Mouse (Mus musculus): ENCODE data around the gene Nefh. TPM values are rescaled to one million over a fixed set of nuclear protein-coding genes. Genes with fewer than 3 reads are reported as not detected.
A peak's percentile ranks its signal among the peaks of the same experiment; 100 is the strongest.

Nefh gene
- polyA plus RNA-seq, 1 experiment, result 2.2 TPM

DNA sequence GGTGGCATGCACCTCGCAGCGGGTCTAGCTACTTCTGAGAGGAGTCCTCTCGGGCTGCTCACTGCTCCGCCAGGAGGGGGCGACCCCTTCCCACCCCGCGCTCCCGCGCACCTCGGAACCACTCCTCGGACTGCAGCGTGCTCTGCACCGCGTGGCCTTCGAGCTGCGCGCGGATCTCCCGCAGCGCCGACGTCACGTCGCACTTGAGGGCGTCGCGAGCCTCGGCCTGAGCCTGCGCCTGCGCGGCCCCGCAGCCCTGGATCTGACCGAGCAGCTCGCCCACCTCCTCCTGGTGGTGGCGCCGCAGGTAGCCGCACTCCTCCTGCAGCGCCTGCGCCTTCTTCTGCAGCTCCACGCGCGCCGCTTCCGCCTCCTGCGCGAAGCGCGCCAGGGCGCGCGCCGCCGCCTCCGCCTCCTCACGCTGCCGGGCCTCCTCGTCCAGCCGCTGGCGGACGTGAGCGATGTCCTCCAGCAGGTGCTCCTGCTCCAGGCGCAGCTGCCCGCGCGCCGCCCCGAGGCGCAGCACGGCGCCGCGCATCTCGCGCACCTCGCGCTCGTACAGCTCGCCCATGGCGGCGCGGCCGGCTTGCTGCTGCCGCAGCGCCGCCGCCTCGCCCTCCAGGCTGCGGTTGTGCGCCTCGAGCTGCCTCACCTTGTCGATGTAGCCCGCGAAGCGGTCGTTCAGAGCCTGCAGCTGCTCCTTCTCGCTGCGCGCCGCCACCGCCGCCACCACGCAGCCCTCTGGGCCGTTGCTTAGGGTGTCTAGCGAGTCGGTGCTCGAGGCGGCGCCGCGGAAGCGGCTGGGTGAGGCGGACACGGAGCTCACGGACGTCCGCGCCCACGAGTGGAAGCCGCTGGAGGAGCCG is 684 bp downstream of the Nefh start:
- peaks cover 2% of the 10 kb centered on the region for H3K4me1 ChIP-seq (ENCODE audit: control insufficient read depth, insufficient read depth, low read length)
- TF ChIP-seq CTCF (IDR thresholded peaks at IDR 0.05; ENCODE audit: low read depth, low read length), result peak; percentile 50
- no peak for TF ChIP-seq EP300 (IDR thresholded peaks at IDR 0.05; ENCODE audit: insufficient read depth, low read depth, low read length)
- peaks cover 14% of the 10 kb centered on the region for H3K27me3 ChIP-seq (ENCODE audit: control insufficient read depth, insufficient read depth, low read length, poor library complexity, severe bottlenecking)
- H3K4me3 ChIP-seq (ENCODE audit: low read depth, low read length), result peak overlapping the region; percentile 53
- H3K9me3 ChIP-seq (replicated peaks; ENCODE audit: control insufficient read depth, insufficient read depth, low read length, poor library complexity, severe bottlenecking), result no peaks in the 10 kb centered on the region
- no peak overlapping the region for H3K27ac ChIP-seq (ENCODE audit: insufficient read depth, low read length)
- peak overlapping the region; percentile 88 for H3K9ac ChIP-seq (ENCODE audit: low read depth, poor library complexity, severe bottlenecking)
- no peaks in the 10 kb centered on the region for H3K36me3 ChIP-seq (ENCODE audit: control insufficient read depth, insufficient read depth, low read length, poor library complexity, severe bottlenecking)

DNA sequence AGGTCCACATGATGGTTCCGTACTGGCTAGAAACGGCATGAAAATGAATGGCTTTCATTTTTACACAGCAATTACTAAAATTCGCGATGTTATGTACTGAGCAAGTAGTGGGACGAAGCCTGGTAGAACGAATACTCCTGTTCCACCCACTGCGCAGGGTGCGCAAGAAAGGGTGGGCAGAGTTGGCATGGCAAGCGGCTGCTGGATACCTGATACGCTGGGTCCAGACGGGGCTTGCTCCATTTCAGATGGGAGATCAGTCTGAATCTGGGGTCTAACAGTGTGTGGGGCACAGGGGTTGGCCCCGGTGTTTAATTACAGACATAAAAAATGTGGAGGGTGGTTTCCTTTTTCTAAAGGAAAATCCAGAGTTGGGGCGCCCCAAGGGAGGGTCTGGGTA is 1.3 kb downstream of the Nefh start:
- Histone ChIP-seq H3K4me3 (ENCODE audit: low read depth, low read length) (peak overlapping the region; percentile 53; the same call in 1 of the 2 replicates), H3K27me3 (ENCODE audit: control insufficient read depth, insufficient read depth, low read length, poor library complexity, severe bottlenecking) (peaks cover 14% of the 10 kb centered on the region), H3K27ac (ENCODE audit: insufficient read depth, low read length) (no peak overlapping the region), H3K9me3 (replicated peaks; ENCODE audit: control insufficient read depth, insufficient read depth, low read length, poor library complexity, severe bottlenecking) (no peaks in the 10 kb centered on the region), H3K9ac (ENCODE audit: low read depth, poor library complexity, severe bottlenecking) (no peak overlapping the region), H3K36me3 (ENCODE audit: control insufficient read depth, insufficient read depth, low read length, poor library complexity, severe bottlenecking) (no peaks in the 10 kb centered on the region), H3K4me1 (ENCODE audit: control insufficient read depth, insufficient read depth, low read length) (peaks cover 2% of the 10 kb centered on the region)
- TF ChIP-seq POLR2A (IDR thresholded peaks at IDR 0.05; ENCODE audit: insufficient read depth, low read length), result no peak
- TF ChIP-seq CTCF (IDR thresholded peaks at IDR 0.05; ENCODE audit: low read depth, low read length), result no peak
- no peak for TF ChIP-seq EP300 (IDR thresholded peaks at IDR 0.05; ENCODE audit: insufficient read depth, low read depth, low read length)

DNA sequence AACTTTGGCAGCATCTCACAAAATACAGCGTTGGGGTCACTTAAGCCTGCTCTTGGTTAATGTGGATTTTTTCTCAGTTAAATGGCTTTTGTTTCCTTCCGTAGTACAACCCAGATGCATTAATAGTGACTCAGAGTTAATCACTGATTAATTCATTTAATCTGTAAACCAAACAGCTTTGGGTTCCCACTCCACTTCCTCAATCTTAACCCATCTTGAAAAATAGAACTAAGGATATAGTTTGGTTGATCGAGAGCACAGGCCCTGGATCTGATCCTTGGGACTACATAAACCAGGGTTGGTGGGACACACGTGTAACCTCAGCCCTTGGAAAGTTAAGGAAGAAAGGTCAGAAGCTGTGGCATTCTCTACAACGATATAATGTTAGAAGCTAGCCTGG is 11.6 kb downstream of the Nefh start:
- no peaks in the 10 kb centered on the region for H3K9me3 ChIP-seq (replicated peaks; ENCODE audit: control insufficient read depth, insufficient read depth, low read length, poor library complexity, severe bottlenecking)
- no peaks in the 10 kb centered on the region for H3K36me3 ChIP-seq (ENCODE audit: control insufficient read depth, insufficient read depth, low read length, poor library complexity, severe bottlenecking)
- no peaks in the 10 kb centered on the region for H3K27me3 ChIP-seq (ENCODE audit: control insufficient read depth, insufficient read depth, low read length, poor library complexity, severe bottlenecking)
- no peak overlapping the region for H3K4me3 ChIP-seq (ENCODE audit: low read depth, low read length)
- no peak overlapping the region for H3K9ac ChIP-seq (ENCODE audit: low read depth, poor library complexity, severe bottlenecking)
- H3K27ac ChIP-seq (ENCODE audit: insufficient read depth, low read length), result no peak overlapping the region
- TF ChIP-seq CTCF (IDR thresholded peaks at IDR 0.05; ENCODE audit: low read depth, low read length) (no peak), POLR2A (IDR thresholded peaks at IDR 0.05; ENCODE audit: insufficient read depth, low read length) (no peak), EP300 (IDR thresholded peaks at IDR 0.05; ENCODE audit: insufficient read depth, low read depth, low read length) (no peak)
- no peaks in the 10 kb centered on the region for H3K4me1 ChIP-seq (ENCODE audit: control insufficient read depth, insufficient read depth, low read length)

DNA sequence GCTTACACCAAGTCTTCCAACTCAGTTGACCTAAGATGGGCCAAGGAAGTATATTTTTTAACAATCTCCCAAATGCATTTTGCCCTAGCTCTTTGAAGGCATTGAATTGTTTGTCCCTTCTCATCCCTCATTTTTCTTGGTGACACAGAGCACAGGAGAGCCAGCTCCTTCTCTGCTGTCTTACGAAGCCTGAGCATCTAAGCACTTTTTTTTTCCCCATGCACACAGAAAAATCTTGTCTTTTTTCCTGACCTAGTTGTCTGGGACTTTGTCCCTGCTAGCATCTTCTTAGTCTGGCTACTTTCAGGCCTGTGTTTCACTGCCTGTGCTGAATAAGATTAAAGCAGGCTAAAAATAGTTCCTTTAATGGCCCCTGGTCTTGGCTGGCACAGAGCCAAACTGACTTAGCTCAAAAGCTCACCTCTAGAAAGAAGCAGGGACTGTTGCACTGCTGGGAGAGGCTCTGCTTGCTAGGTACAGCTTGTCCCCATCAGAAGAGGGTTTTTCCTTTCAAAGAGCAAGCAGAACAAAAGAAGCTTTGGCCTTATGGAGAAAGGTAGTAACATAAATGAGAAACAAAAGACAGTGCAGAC is 16.8 kb downstream of the Nefh start:
- Histone ChIP-seq H3K9ac (ENCODE audit: low read depth, poor library complexity, severe bottlenecking) (no peak overlapping the region), H3K4me3 (ENCODE audit: low read depth, low read length) (no peak overlapping the region), H3K4me1 (ENCODE audit: control insufficient read depth, insufficient read depth, low read length) (no peaks in the 10 kb centered on the region), H3K9me3 (replicated peaks; ENCODE audit: control insufficient read depth, insufficient read depth, low read length, poor library complexity, severe bottlenecking) (no peaks in the 10 kb centered on the region), H3K27me3 (ENCODE audit: control insufficient read depth, insufficient read depth, low read length, poor library complexity, severe bottlenecking) (no peaks in the 10 kb centered on the region), H3K27ac (ENCODE audit: insufficient read depth, low read length) (no peak overlapping the region), H3K36me3 (ENCODE audit: control insufficient read depth, insufficient read depth, low read length, poor library complexity, severe bottlenecking) (peaks cover 21% of the 10 kb centered on the region; the same call in 1 of the 2 replicates)
- TF ChIP-seq CTCF (IDR thresholded peaks at IDR 0.05; ENCODE audit: low read depth, low read length) (no peak), POLR2A (IDR thresholded peaks at IDR 0.05; ENCODE audit: insufficient read depth, low read length) (no peak), EP300 (IDR thresholded peaks at IDR 0.05; ENCODE audit: insufficient read depth, low read depth, low read length) (no peak)

DNA sequence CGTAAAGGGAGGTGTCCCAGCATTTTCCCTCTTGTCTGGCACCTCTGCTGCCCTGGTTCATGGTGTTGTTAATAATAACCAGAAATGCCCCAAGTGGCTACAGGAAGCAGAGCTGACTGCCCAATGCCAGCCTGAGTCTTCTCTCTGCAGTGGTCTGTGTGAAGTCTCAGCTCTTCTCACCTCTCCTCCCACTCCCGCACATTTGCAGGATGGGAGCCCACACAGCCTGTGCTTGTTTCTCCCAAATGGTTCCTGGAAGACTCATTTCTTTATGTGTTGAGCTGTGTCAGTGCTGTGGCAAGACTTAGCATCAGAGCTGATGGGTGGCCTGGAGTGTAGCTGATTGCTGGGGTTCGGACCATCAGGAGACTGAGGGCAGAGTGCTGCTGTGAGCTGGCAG is 20.6 kb downstream of the Nefh start:
- no peaks in the 10 kb centered on the region for H3K9me3 ChIP-seq (replicated peaks; ENCODE audit: control insufficient read depth, insufficient read depth, low read length, poor library complexity, severe bottlenecking)
- no peak overlapping the region for H3K27ac ChIP-seq (ENCODE audit: insufficient read depth, low read length)
- no peaks in the 10 kb centered on the region for H3K4me1 ChIP-seq (ENCODE audit: control insufficient read depth, insufficient read depth, low read length)
- no peak overlapping the region for H3K9ac ChIP-seq (ENCODE audit: low read depth, poor library complexity, severe bottlenecking)
- peaks cover 32% of the 10 kb centered on the region for H3K36me3 ChIP-seq (ENCODE audit: control insufficient read depth, insufficient read depth, low read length, poor library complexity, severe bottlenecking)
- no peak overlapping the region for H3K4me3 ChIP-seq (ENCODE audit: low read depth, low read length)
- TF ChIP-seq EP300 (IDR thresholded peaks at IDR 0.05; ENCODE audit: insufficient read depth, low read depth, low read length), result no peak
- H3K27me3 ChIP-seq (ENCODE audit: control insufficient read depth, insufficient read depth, low read length, poor library complexity, severe bottlenecking), result no peaks in the 10 kb centered on the region

DNA sequence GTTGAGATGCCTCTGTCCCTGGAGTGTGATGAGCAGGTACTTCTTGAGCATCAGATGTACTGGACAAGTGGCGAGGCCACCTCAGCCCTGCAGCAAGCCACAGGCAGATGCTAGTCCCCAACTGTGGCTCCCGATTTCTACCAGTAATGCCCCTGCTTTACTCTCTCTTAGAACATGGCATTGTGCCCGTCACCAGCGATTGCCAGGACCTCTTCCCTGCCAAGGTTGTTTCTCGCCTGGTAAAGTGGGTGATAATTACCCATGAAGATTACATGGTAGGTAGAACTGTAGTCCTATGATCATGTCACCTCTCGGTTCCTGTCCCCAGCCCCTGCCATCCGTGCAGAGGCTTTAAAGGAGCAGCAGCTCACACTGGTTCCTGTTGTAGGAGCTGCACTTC is 26.1 kb downstream of the Nefh start:
- Histone ChIP-seq H3K27me3 (ENCODE audit: control insufficient read depth, insufficient read depth, low read length, poor library complexity, severe bottlenecking) (no peaks in the 10 kb centered on the region), H3K4me1 (ENCODE audit: control insufficient read depth, insufficient read depth, low read length) (no peaks in the 10 kb centered on the region)

More for the DNA sequence above, 26.1 kb downstream of the Nefh start:
- Histone ChIP-seq H3K27ac (ENCODE audit: insufficient read depth, low read length) (no peak overlapping the region), H3K36me3 (ENCODE audit: control insufficient read depth, insufficient read depth, low read length, poor library complexity, severe bottlenecking) (peaks cover 29% of the 10 kb centered on the region), H3K9ac (ENCODE audit: low read depth, poor library complexity, severe bottlenecking) (no peak overlapping the region), H3K9me3 (replicated peaks; ENCODE audit: control insufficient read depth, insufficient read depth, low read length, poor library complexity, severe bottlenecking) (no peaks in the 10 kb centered on the region), H3K4me3 (ENCODE audit: low read depth, low read length) (no peak overlapping the region)
- no peak for TF ChIP-seq POLR2A (IDR thresholded peaks at IDR 0.05; ENCODE audit: insufficient read depth, low read length)
- TF ChIP-seq EP300 (IDR thresholded peaks at IDR 0.05; ENCODE audit: insufficient read depth, low read depth, low read length), result no peak
- no peak for TF ChIP-seq CTCF (IDR thresholded peaks at IDR 0.05; ENCODE audit: low read depth, low read length)
